Mouse (Mus musculus): Measurements from ENCODE around the gene Itln1. TPM values are rescaled to one million over a fixed set of nuclear protein-coding genes. Genes with fewer than 3 reads are reported as not detected.
A peak's percentile ranks its signal among the peaks of the same experiment; 100 is the strongest.

The Itln1 gene
- total and polyA plus RNA-seq, 2 experiments from 2014 or later, result not detected

- DNase-seq (ENCODE audit: low spot score) (peak; percentile 91), ATAC-seq (peak; percentile 87)
- no peaks in the 10 kb centered on the region for H3K4me1 ChIP-seq (ENCODE audit: insufficient read depth, low read length)
- H3K27ac ChIP-seq, result peak overlapping the region; percentile 95
- under 1% methylated on average over 14 of the region's 14 CpGs for WGBS
- TF ChIP-seq CTCF (IDR thresholded peaks at IDR 0.05; ENCODE audit: low read depth), result peak; percentile 74
- H3K4me3 ChIP-seq (ENCODE audit: low read length), result peak overlapping the region; percentile 49
- no peaks in the 10 kb centered on the region for H3K36me3 ChIP-seq (ENCODE audit: insufficient read depth, low read length)
- H3K9me3 ChIP-seq (ENCODE audit: low read length), result no peaks in the 10 kb centered on the region
- peak overlapping the region; percentile 76 for H3K9ac ChIP-seq (replicated peaks; ENCODE audit: low read length)
- peak overlapping the region; percentile 81 for H3K4me2 ChIP-seq (ENCODE audit: low read depth, low read length)
- H3K27me3 ChIP-seq (ENCODE audit: insufficient read depth, low read length), result no peaks in the 10 kb centered on the region
Measured at GRCm38 (mm10) chr1:171502388-171503249, 32.5 kb downstream of the Itln1 start.

GRCm38 (mm10) chr1:171501636-171502080, 33.4 kb downstream of the Itln1 start:
- ATAC-seq (no peak), DNase-seq (ENCODE audit: low spot score) (peak; percentile 72)
- Histone ChIP-seq H3K27ac (peak overlapping the region; percentile 49; the same call in 1 of the 2 replicates), H3K9me3 (ENCODE audit: low read length) (no peaks in the 10 kb centered on the region), H3K27me3 (ENCODE audit: insufficient read depth, low read length) (no peaks in the 10 kb centered on the region), H3K9ac (replicated peaks; ENCODE audit: low read length) (no peak overlapping the region), H3K4me1 (ENCODE audit: insufficient read depth, low read length) (no peaks in the 10 kb centered on the region), H3K36me3 (ENCODE audit: insufficient read depth, low read length) (no peaks in the 10 kb centered on the region), H3K4me3 (ENCODE audit: low read length) (0 out of 2 replicates have a peak overlapping the region, but pooled peaks have one; percentile 8), H3K4me2 (ENCODE audit: low read depth, low read length) (peak overlapping the region; percentile 81)
- WGBS, result 5% methylated on average over 5 of the region's 5 CpGs
- peak; percentile 76 for TF ChIP-seq CTCF (IDR thresholded peaks at IDR 0.05; ENCODE audit: low read depth)

GRCm38 (mm10) chr1:171501016-171501610, 34.0 kb downstream of the Itln1 start:
- WGBS, result 60% methylated on average over 6 of the region's 6 CpGs
- Histone ChIP-seq H3K36me3 (ENCODE audit: insufficient read depth, low read length) (no peaks in the 10 kb centered on the region), H3K9ac (replicated peaks; ENCODE audit: low read length) (no peak overlapping the region), H3K4me1 (ENCODE audit: insufficient read depth, low read length) (no peaks in the 10 kb centered on the region), H3K4me2 (ENCODE audit: low read depth, low read length) (peak overlapping the region; percentile 81; the same call in 1 of the 2 replicates), H3K9me3 (ENCODE audit: low read length) (no peaks in the 10 kb centered on the region), H3K27ac (no peak overlapping the region), H3K4me3 (ENCODE audit: low read length) (no peak overlapping the region), H3K27me3 (ENCODE audit: insufficient read depth, low read length) (no peaks in the 10 kb centered on the region)
- no peak for DNase-seq (ENCODE audit: low spot score)
- TF ChIP-seq CTCF (IDR thresholded peaks at IDR 0.05; ENCODE audit: low read depth), result no peak
- no peak for ATAC-seq

GRCm38 (mm10) chr1:171499856-171500255, 35.2 kb downstream of the Itln1 start:
- Histone ChIP-seq H3K36me3 (ENCODE audit: insufficient read depth, low read length) (no peaks in the 10 kb centered on the region), H3K9ac (replicated peaks; ENCODE audit: low read length) (no peak overlapping the region), H3K4me2 (ENCODE audit: low read depth, low read length) (no peak overlapping the region), H3K4me1 (ENCODE audit: insufficient read depth, low read length) (no peaks in the 10 kb centered on the region), H3K9me3 (ENCODE audit: low read length) (no peaks in the 10 kb centered on the region), H3K4me3 (ENCODE audit: low read length) (no peak overlapping the region), H3K27ac (no peak overlapping the region), H3K27me3 (ENCODE audit: insufficient read depth, low read length) (no peaks in the 10 kb centered on the region)
- ATAC-seq (no peak), DNase-seq (ENCODE audit: low spot score) (no peak)
- 70% methylated on average over 5 of the region's 5 CpGs for WGBS
- no peak for TF ChIP-seq CTCF (IDR thresholded peaks at IDR 0.05; ENCODE audit: low read depth)

GRCm38 (mm10) chr1:171495371-171495770, 39.7 kb downstream of the Itln1 start:
- 92% methylated on average over 6 of the region's 6 CpGs for WGBS

GRCm38 (mm10) chr1:171494241-171494640, 40.9 kb downstream of the Itln1 start:
- no peak overlapping the region for H3K27ac ChIP-seq
- ATAC-seq (no peak), DNase-seq (ENCODE audit: low spot score) (no peak)
- no peaks in the 10 kb centered on the region for H3K36me3 ChIP-seq (ENCODE audit: insufficient read depth, low read length)
- no peak overlapping the region for H3K4me2 ChIP-seq (ENCODE audit: low read depth, low read length)
- H3K27me3 ChIP-seq (ENCODE audit: insufficient read depth, low read length), result no peaks in the 10 kb centered on the region
- no peak overlapping the region for H3K9ac ChIP-seq (replicated peaks; ENCODE audit: low read length)
- no peaks in the 10 kb centered on the region for H3K4me1 ChIP-seq (ENCODE audit: insufficient read depth, low read length)
- H3K9me3 ChIP-seq (ENCODE audit: low read length), result no peaks in the 10 kb centered on the region
- 88% methylated on average over 13 of the region's 13 CpGs for WGBS
- TF ChIP-seq CTCF (IDR thresholded peaks at IDR 0.05; ENCODE audit: low read depth), result no peak
- H3K4me3 ChIP-seq (ENCODE audit: low read length), result no peak overlapping the region

More at GRCm38 (mm10) chr1:171495371-171495770, 39.7 kb downstream of the Itln1 start:
- H3K36me3 ChIP-seq (ENCODE audit: insufficient read depth, low read length), result no peaks in the 10 kb centered on the region
- no peak overlapping the region for H3K9ac ChIP-seq (replicated peaks; ENCODE audit: low read length)
- H3K27ac ChIP-seq, result no peak overlapping the region
- no peaks in the 10 kb centered on the region for H3K4me1 ChIP-seq (ENCODE audit: insufficient read depth, low read length)
- no peak overlapping the region for H3K4me3 ChIP-seq (ENCODE audit: low read length)
- no peak for TF ChIP-seq CTCF (IDR thresholded peaks at IDR 0.05; ENCODE audit: low read depth)
- H3K27me3 ChIP-seq (ENCODE audit: insufficient read depth, low read length), result no peaks in the 10 kb centered on the region
- no peak overlapping the region for H3K4me2 ChIP-seq (ENCODE audit: low read depth, low read length)
- H3K9me3 ChIP-seq (ENCODE audit: low read length), result no peaks in the 10 kb centered on the region
- no peak for DNase-seq (ENCODE audit: low spot score)
- ATAC-seq, result no peak

Data from hindbrain, postnatal 0 days (tissue).